Mouse (Mus musculus): ENCODE results near the gene Klkb1.
"Not testable (repeated sequence)": the region's sequence is repeated elsewhere in the genome, so short reads cannot be mapped to it uniquely, and the experiment has no call there.

GRCm38 (mm10) chr8:45327076-45327475 lies 32.4 kb upstream of the Klkb1 start:
- TF ChIP-seq CTCF (IDR thresholded peaks at IDR 0.05; ENCODE audit: borderline replicate concordance, insufficient read depth, low read length); POLR2A (IDR thresholded peaks at IDR 0.05; ENCODE audit: low read depth, low read length): not testable (repeated sequence)
